Mouse (Mus musculus) small intestine, adult 2 months (tissue): ENCODE data around the gene Svopl. TPM values are rescaled to one million over a fixed set of nuclear protein-coding genes. Genes with fewer than 3 reads are reported as not detected.

Experiments used
- H3K27ac ChIP-seq: fragments of 200-500 bp; 2 replicates; pipeline ENCODE4 v1.5.1; 2012; ENCODE audit warnings: low read depth, low read length, control low read depth, inconsistent platforms; ENCODE audit not compliant: insufficient read depth
- H3K27me3 ChIP-seq: fragments of 200-500 bp; 2 replicates; pipeline ENCODE4 v1.6.1; 2012; ENCODE audit warnings: mild to moderate bottlenecking, moderate library complexity, low read length, inconsistent platforms; ENCODE audit not compliant: control insufficient read depth, insufficient read depth
- H3K36me3 ChIP-seq: fragments of 200-500 bp; 2 replicates; pipeline ENCODE4 v1.6.1; 2012; ENCODE audit warnings: mild to moderate bottlenecking, low read length, control low read depth, inconsistent platforms; ENCODE audit not compliant: control insufficient read depth, insufficient read depth
- H3K4me1 ChIP-seq: fragments of 200-500 bp; 2 replicates; pipeline ENCODE4 v1.6.1; 2012; ENCODE audit warnings: low read length, inconsistent platforms, mixed read lengths; ENCODE audit not compliant: control insufficient read depth, insufficient read depth, insufficient read length
- H3K4me3 ChIP-seq: fragments of 200-500 bp; 2 replicates; pipeline ENCODE4 v1.5.1; 2012; ENCODE audit warnings: low read depth, mild to moderate bottlenecking, control low read depth, inconsistent platforms, low read length, moderate library complexity
- CTCF ChIP-seq: fragments of 200-500 bp; IDR thresholded peaks from 2 replicates; pipeline ENCODE4 v1.5.1; 2012; ENCODE audit warnings: low read depth, mild to moderate bottlenecking, control low read depth, inconsistent platforms, low read length, moderate library complexity, mixed read lengths; ENCODE audit not compliant: insufficient replicate concordance, insufficient read length; ENCODE audit errors: extremely low read depth
- POLR2A ChIP-seq: fragments of 200-500 bp; IDR thresholded peaks from 2 replicates; pipeline ENCODE4 v1.6.1; 2012; ENCODE audit warnings: low read depth, mild to moderate bottlenecking, control low read depth, inconsistent platforms, low read length, moderate library complexity
- WGBS: fragments of 180-500 bp; shearing (Covaris S2); methylation state at CpG from one replicate; pipeline ENCODE4 v1.1.7; 2018; 5-methylcytosine and 5-hydroxymethylcytosine counted together
- polyA plus RNA-seq: library from polyadenylated mRNA; depleted of rRNA; stranded (reverse); fragments of >200 nt; gene quantifications from 2 replicates; pipeline ENCODE4 v1.2.3, GENCODE M21; 2012; rRNA removed

The Svopl gene
- polyA plus RNA-seq, 1 experiment = 0.25 TPM

DNA sequence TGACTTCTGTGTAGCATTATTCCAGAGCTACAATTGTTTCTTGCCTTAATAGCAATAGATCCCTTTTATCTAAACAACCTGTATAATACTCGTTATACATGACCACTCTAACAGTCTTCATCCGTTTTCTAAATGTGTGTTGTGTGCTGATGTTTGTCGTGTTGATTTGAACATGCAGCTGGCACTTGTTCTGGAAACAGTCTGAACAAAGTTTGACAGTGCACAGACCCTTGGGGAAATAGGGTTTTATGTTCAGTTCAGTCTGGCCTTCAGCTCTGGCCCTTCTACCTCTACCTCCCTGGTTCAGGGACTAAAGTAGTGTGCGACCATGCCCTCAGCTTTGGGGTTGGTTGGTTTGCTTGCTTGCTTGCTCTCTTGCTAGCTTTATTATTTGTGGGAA lies 79.4 kb downstream of the Svopl start:
- H3K27ac ChIP-seq = no peak overlapping the region
- H3K27me3 ChIP-seq = no peaks in the 10 kb centered on the region
- no peak overlapping the region for H3K4me3 ChIP-seq
- H3K36me3 ChIP-seq = peaks cover 24% of the 10 kb centered on the region
- no peaks in the 10 kb centered on the region for H3K4me1 ChIP-seq
- TF ChIP-seq CTCF (no peak), POLR2A (no peak)
- 87% methylated on average over 4 of the region's 4 CpGs for WGBS

DNA sequence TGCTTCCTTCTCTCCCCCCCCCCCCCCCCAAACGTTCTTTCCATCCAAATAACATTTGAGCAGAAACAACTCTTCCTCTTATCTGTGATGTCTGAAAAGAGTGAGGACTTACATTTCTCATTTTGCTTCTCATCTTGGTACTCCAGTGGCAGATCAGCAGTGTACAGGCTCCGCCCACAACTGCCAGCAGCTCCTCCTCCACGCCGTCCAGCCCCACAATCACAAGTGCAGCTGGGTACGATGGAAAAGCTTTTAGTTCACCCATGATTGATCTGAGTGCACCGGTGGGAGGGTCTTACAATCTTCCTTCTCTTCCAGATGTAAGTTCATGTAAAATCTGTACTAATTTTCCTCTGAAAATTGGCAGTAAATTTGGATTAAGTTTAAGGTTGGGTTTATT lies 95.5 kb downstream of the Svopl start:
- TF ChIP-seq POLR2A (no peak), CTCF (no peak)
- Histone ChIP-seq H3K27ac (no peak overlapping the region), H3K27me3 (no peaks in the 10 kb centered on the region), H3K4me1 (no peaks in the 10 kb centered on the region), H3K4me3 (no peak overlapping the region), H3K36me3 (peaks cover 24% of the 10 kb centered on the region)
- 89% methylated on average over 6 of the region's 6 CpGs for WGBS

DNA sequence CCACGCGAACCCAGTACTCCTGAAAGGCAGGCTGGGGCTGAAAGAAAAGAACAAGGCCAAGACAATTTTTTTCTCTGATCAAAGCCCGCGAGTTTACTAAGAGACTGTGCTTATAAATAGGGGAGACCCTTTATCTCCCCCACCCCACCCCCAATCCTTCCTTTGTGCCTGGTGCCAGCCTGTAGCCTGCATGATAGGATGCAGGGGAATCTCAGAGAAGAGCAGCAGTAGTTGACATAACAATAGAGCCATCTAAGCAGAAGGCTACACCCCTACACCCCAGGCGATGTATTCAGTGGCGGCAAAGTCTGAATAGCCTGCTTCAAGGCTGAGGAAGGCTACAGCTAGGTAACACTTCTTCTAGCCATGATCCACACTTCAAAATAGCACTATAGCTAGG lies 110.3 kb downstream of the Svopl start:
- Histone ChIP-seq H3K27me3 (no peaks in the 10 kb centered on the region), H3K36me3 (peaks cover 9% of the 10 kb centered on the region), H3K4me3 (no peak overlapping the region), H3K4me1 (no peaks in the 10 kb centered on the region), H3K27ac (no peak overlapping the region)
- TF ChIP-seq CTCF = no peak
- no peak for TF ChIP-seq POLR2A
- WGBS = 91% methylated on average over 6 of the region's 6 CpGs

Other genes starting within 250 kb of the Svopl start
- 4.5 and 8.7 TPM in 2 replicates for gene Trim24, start 176.2 kb downstream of the Svopl start, polyA plus RNA-seq
- gene Tmem213, start 62.3 kb upstream of the Svopl start, polyA plus RNA-seq = 3.4 TPM in 1 of 2 replicates, not detected in the other
- gene Atp6v0a4, start 77.6 kb upstream of the Svopl start, polyA plus RNA-seq = 0.89 TPM in 1 of 2 replicates, not detected in the other
- 0.35 and 0.71 TPM in 2 replicates for gene D630045J12Rik, start 207.0 kb upstream of the Svopl start, polyA plus RNA-seq